Mouse (Mus musculus): ENCODE measurements around the gene Lrrc28. TPM values are rescaled to one million over a fixed set of nuclear protein-coding genes. Genes with fewer than 3 reads are reported as not detected.

The Lrrc28 gene
- total and polyA plus RNA-seq, 2 experiments from 2014 or later: 22.6 to 48.5 TPM

GRCm38 (mm10) chr7:67520959-67521358 is 124.1 kb downstream of the Lrrc28 start:
- Histone ChIP-seq H3K27ac (no peak overlapping the region), H3K4me2 (ENCODE audit: low read depth, low read length) (no peak overlapping the region), H3K9me3 (ENCODE audit: low read length) (no peaks in the 10 kb centered on the region), H3K4me3 (ENCODE audit: low read length) (no peak overlapping the region), H3K36me3 (ENCODE audit: insufficient read depth, low read length) (no peaks in the 10 kb centered on the region), H3K27me3 (ENCODE audit: insufficient read depth, low read length) (no peaks in the 10 kb centered on the region), H3K9ac (replicated peaks; ENCODE audit: low read length) (no peak overlapping the region), H3K4me1 (ENCODE audit: insufficient read depth, low read length) (no peaks in the 10 kb centered on the region)
- WGBS: 85% methylated on average over 4 of the region's 4 CpGs
- DNase-seq (ENCODE audit: low spot score) (peak; percentile 12), ATAC-seq (no peak)
- TF ChIP-seq CTCF (IDR thresholded peaks at IDR 0.05; ENCODE audit: low read depth): peak; percentile 38; the same call in 1 of the 2 replicates

- no peak for DNase-seq (ENCODE audit: low spot score)
- H3K36me3 ChIP-seq (ENCODE audit: insufficient read depth, low read length): no peaks in the 10 kb centered on the region
- H3K4me2 ChIP-seq (ENCODE audit: low read depth, low read length): no peak overlapping the region
- no peaks in the 10 kb centered on the region for H3K4me1 ChIP-seq (ENCODE audit: insufficient read depth, low read length)
- ATAC-seq: no peak
- no peaks in the 10 kb centered on the region for H3K9me3 ChIP-seq (ENCODE audit: low read length)
- H3K9ac ChIP-seq (replicated peaks; ENCODE audit: low read length): no peak overlapping the region
- TF ChIP-seq CTCF (IDR thresholded peaks at IDR 0.05; ENCODE audit: low read depth): no peak
- H3K27ac ChIP-seq: no peak overlapping the region
- H3K27me3 ChIP-seq (ENCODE audit: insufficient read depth, low read length): no peaks in the 10 kb centered on the region
- H3K4me3 ChIP-seq (ENCODE audit: low read length): no peak overlapping the region
- 89% methylated on average over 10 of the region's 10 CpGs for WGBS
These were observed 125.1 kb downstream of the Lrrc28 start for GRCm38 (mm10) chr7:67520001-67520400.

- Histone ChIP-seq H3K4me1 (ENCODE audit: insufficient read depth, low read length) (no peaks in the 10 kb centered on the region), H3K27me3 (ENCODE audit: insufficient read depth, low read length) (no peaks in the 10 kb centered on the region), H3K27ac (no peak overlapping the region), H3K4me2 (ENCODE audit: low read depth, low read length) (no peak overlapping the region), H3K9me3 (ENCODE audit: low read length) (no peaks in the 10 kb centered on the region), H3K4me3 (ENCODE audit: low read length) (no peak overlapping the region), H3K36me3 (ENCODE audit: insufficient read depth, low read length) (no peaks in the 10 kb centered on the region), H3K9ac (replicated peaks; ENCODE audit: low read length) (no peak overlapping the region)
- ATAC-seq: no peak
- 87% methylated on average over 9 of the region's 9 CpGs for WGBS
- TF ChIP-seq CTCF (IDR thresholded peaks at IDR 0.05; ENCODE audit: low read depth): no peak
- no peak for DNase-seq (ENCODE audit: low spot score)
These were observed 129.4 kb downstream of the Lrrc28 start for GRCm38 (mm10) chr7:67515621-67516020.

GRCm38 (mm10) chr7:67514893-67515292 is 130.2 kb downstream of the Lrrc28 start:
- TF ChIP-seq CTCF (IDR thresholded peaks at IDR 0.05; ENCODE audit: low read depth): no peak
- DNase-seq (ENCODE audit: low spot score) (peak; percentile 11), ATAC-seq (no peak)
- H3K4me3 ChIP-seq (ENCODE audit: low read length): no peak overlapping the region
- no peaks in the 10 kb centered on the region for H3K36me3 ChIP-seq (ENCODE audit: insufficient read depth, low read length)
- H3K4me1 ChIP-seq (ENCODE audit: insufficient read depth, low read length): no peaks in the 10 kb centered on the region
- H3K27me3 ChIP-seq (ENCODE audit: insufficient read depth, low read length): no peaks in the 10 kb centered on the region
- WGBS: 46% methylated on average over 10 of the region's 10 CpGs
- H3K27ac ChIP-seq: peak overlapping the region; percentile 20; the same call in 1 of the 2 replicates
- no peak overlapping the region for H3K9ac ChIP-seq (replicated peaks; ENCODE audit: low read length)
- H3K9me3 ChIP-seq (ENCODE audit: low read length): no peaks in the 10 kb centered on the region
- no peak overlapping the region for H3K4me2 ChIP-seq (ENCODE audit: low read depth, low read length)

GRCm38 (mm10) chr7:67514380-67514779 is 130.7 kb downstream of the Lrrc28 start:
- H3K4me2 ChIP-seq (ENCODE audit: low read depth, low read length): no peak overlapping the region
- WGBS: 48% methylated on average over 4 of the region's 4 CpGs
- no peak overlapping the region for H3K27ac ChIP-seq
- H3K4me1 ChIP-seq (ENCODE audit: insufficient read depth, low read length): no peaks in the 10 kb centered on the region
- TF ChIP-seq CTCF (IDR thresholded peaks at IDR 0.05; ENCODE audit: low read depth): no peak
- ATAC-seq: no peak
- H3K9me3 ChIP-seq (ENCODE audit: low read length): no peaks in the 10 kb centered on the region
- no peaks in the 10 kb centered on the region for H3K36me3 ChIP-seq (ENCODE audit: insufficient read depth, low read length)
- no peaks in the 10 kb centered on the region for H3K27me3 ChIP-seq (ENCODE audit: insufficient read depth, low read length)
- H3K4me3 ChIP-seq (ENCODE audit: low read length): no peak overlapping the region
- no peak for DNase-seq (ENCODE audit: low spot score)
- no peak overlapping the region for H3K9ac ChIP-seq (replicated peaks; ENCODE audit: low read length)

- no peak overlapping the region for H3K4me2 ChIP-seq (ENCODE audit: low read depth, low read length)
- no peak for TF ChIP-seq CTCF (IDR thresholded peaks at IDR 0.05; ENCODE audit: low read depth)
- no peaks in the 10 kb centered on the region for H3K27me3 ChIP-seq (ENCODE audit: insufficient read depth, low read length)
- H3K4me1 ChIP-seq (ENCODE audit: insufficient read depth, low read length): no peaks in the 10 kb centered on the region
- ATAC-seq: no peak
- H3K36me3 ChIP-seq (ENCODE audit: insufficient read depth, low read length): no peaks in the 10 kb centered on the region
- no peaks in the 10 kb centered on the region for H3K9me3 ChIP-seq (ENCODE audit: low read length)
- no peak overlapping the region for H3K27ac ChIP-seq
- H3K4me3 ChIP-seq (ENCODE audit: low read length): no peak overlapping the region
- DNase-seq (ENCODE audit: low spot score): peak; percentile 25
- 56% methylated on average over 4 of the region's 4 CpGs for WGBS
- H3K9ac ChIP-seq (replicated peaks; ENCODE audit: low read length): no peak overlapping the region
These were observed 131.4 kb downstream of the Lrrc28 start for GRCm38 (mm10) chr7:67513656-67514055.

- 77% methylated on average over 7 of the region's 7 CpGs for WGBS
- H3K4me1 ChIP-seq (ENCODE audit: insufficient read depth, low read length): no peaks in the 10 kb centered on the region
- no peak for ATAC-seq
These were observed 133.5 kb downstream of the Lrrc28 start for GRCm38 (mm10) chr7:67511606-67512005.

More at GRCm38 (mm10) chr7:67511606-67512005, 133.5 kb downstream of the Lrrc28 start:
- no peak for DNase-seq (ENCODE audit: low spot score)
- no peak overlapping the region for H3K4me2 ChIP-seq (ENCODE audit: low read depth, low read length)
- H3K27me3 ChIP-seq (ENCODE audit: insufficient read depth, low read length): no peaks in the 10 kb centered on the region
- TF ChIP-seq CTCF (IDR thresholded peaks at IDR 0.05; ENCODE audit: low read depth): no peak
- H3K36me3 ChIP-seq (ENCODE audit: insufficient read depth, low read length): no peaks in the 10 kb centered on the region
- no peak overlapping the region for H3K27ac ChIP-seq
- no peak overlapping the region for H3K9ac ChIP-seq (replicated peaks; ENCODE audit: low read length)
- H3K4me3 ChIP-seq (ENCODE audit: low read length): no peak overlapping the region
- no peaks in the 10 kb centered on the region for H3K9me3 ChIP-seq (ENCODE audit: low read length)

Data from hindbrain, postnatal 0 days (tissue).